Mouse (Mus musculus): ENCODE results near the gene 5430419D17Rik.

Gene 5430419D17Rik

GRCm38 (mm10) chr7:131314493-131314892 is 140.3 kb downstream of the 5430419D17Rik start:
- no peak for DNase-seq (ENCODE audit: extremely low spot score)

- DNase-seq (ENCODE audit: extremely low spot score): no peak
Observed at GRCm38 (mm10) chr7:131317587-131317986, 143.4 kb downstream of the 5430419D17Rik start.

- DNase-seq (ENCODE audit: extremely low spot score): no peak
Observed at GRCm38 (mm10) chr7:131318340-131318739, 144.1 kb downstream of the 5430419D17Rik start.

GRCm38 (mm10) chr7:131322192-131322591 is 148.0 kb downstream of the 5430419D17Rik start, which contains the start of gene Cuzd1:
TSS of gene Cuzd1 (minus strand) at chr7:131322292.
- no peak for DNase-seq (ENCODE audit: extremely low spot score)

- no peak for DNase-seq (ENCODE audit: extremely low spot score)
Observed at GRCm38 (mm10) chr7:131327054-131327453, 152.9 kb downstream of the 5430419D17Rik start.

GRCm38 (mm10) chr7:131329416-131329815 is 155.2 kb downstream of the 5430419D17Rik start, which contains the start of gene Fam24b:
TSS of gene Fam24b (minus strand) at chr7:131329516.
- no peak for DNase-seq (ENCODE audit: extremely low spot score)

GRCm38 (mm10) chr7:131331688-131332087 is 157.5 kb downstream of the 5430419D17Rik start:
- DNase-seq (ENCODE audit: extremely low spot score): no peak

- DNase-seq (ENCODE audit: extremely low spot score): no peak
Observed at GRCm38 (mm10) chr7:131333564-131333963, 159.4 kb downstream of the 5430419D17Rik start, which contains the start of gene Fam24a. TSS of gene Fam24a (plus strand) at chr7:131333864.

GRCm38 (mm10) chr7:131337502-131338068 is 163.4 kb downstream of the 5430419D17Rik start:
- no peak for DNase-seq (ENCODE audit: extremely low spot score)

GRCm38 (mm10) chr7:131345856-131346541 is 171.8 kb downstream of the 5430419D17Rik start:
- DNase-seq (ENCODE audit: extremely low spot score): no peak
